Mouse (Mus musculus): ENCODE measurements around the gene Sh3pxd2b.

DNA sequence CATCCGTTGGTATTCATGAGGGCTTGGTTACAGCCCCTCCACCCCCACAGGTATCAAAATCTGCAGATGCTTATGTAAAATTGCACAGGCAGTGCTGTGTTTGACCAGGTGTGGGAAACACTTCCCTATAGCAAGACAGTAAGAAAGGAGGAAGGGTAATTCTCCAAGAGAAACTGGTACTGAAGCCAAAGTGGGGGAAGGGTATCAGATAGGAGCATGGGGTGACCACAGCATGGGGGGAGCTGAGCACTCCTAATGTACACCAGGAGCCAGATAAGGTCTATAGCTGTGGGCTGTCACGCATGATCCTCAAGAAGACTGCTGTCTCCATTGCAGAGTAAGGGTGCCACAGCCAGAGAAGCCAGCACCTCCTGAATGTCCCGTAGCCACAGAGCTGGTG is 21.4 kb downstream of the Sh3pxd2b start:
- TF ChIP-seq CTCF (IDR thresholded peaks at IDR 0.05; ENCODE audit: control insufficient read depth, insufficient read depth, insufficient replicate concordance, low read depth, low read length) (no peak), POLR2A (IDR thresholded peaks at IDR 0.05; ENCODE audit: control insufficient read depth, low read depth, low read length) (no peak)
